Mouse (Mus musculus): ENCODE results near the gene Vps26c.
"Not testable (repeated sequence)": the region's sequence is repeated elsewhere in the genome, so short reads cannot be mapped to it uniquely, and the experiment has no call there.

Vps26c gene

GRCm38 (mm10) chr16:94545781-94546562, 19.3 kb upstream of the Vps26c start:
- DNase-seq (ENCODE audit: low spot score in 2 of 2) = no peak

GRCm38 (mm10) chr16:94544540-94545105, 18.0 kb upstream of the Vps26c start:
- no peak for DNase-seq (ENCODE audit: low spot score in 2 of 2)

GRCm38 (mm10) chr16:94542898-94543297, 16.3 kb upstream of the Vps26c start:
- DNase-seq (ENCODE audit: low spot score in 2 of 2) = no peak

DNA sequence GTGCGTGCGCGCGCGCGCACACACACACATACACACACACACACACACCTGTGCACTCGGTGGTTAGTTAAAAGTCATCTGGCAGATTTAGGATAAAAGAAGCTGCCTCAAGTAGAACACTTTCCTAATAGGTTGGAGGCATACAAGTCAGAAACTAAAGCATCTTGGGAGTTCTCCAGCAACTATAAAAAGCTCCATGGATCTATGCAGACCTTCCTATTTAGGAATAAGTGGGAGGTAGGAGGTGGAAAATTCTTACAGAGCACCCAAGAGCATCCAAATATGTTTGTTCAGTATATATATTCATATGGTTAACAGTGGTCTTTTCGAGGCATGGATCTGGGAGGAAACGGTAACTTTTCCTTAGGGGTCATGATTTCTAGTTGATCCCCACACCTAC, 13.5 kb upstream of the Vps26c start:
- DNase-seq (ENCODE audit: low spot score in 2 of 2) = no peak

DNA sequence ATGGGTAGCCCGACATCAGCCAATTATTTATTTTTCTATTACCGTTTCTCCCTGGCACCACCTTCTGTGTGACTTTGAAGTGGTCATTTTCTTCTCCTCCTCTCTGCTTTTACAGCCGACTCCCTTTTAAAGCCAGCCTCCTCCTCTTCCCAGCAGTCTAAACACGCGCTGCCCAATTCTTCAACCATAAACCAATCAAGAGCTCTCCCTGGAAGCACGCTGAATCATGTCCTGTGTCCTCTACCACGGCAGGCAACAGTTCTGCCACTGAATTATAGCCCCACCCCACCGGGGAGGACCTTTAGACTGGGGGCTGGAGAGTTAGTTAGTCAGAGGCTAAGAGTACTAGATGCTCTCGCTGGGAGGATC, 10.5 kb upstream of the Vps26c start:
- no peak for DNase-seq (ENCODE audit: low spot score in 2 of 2)

DNA sequence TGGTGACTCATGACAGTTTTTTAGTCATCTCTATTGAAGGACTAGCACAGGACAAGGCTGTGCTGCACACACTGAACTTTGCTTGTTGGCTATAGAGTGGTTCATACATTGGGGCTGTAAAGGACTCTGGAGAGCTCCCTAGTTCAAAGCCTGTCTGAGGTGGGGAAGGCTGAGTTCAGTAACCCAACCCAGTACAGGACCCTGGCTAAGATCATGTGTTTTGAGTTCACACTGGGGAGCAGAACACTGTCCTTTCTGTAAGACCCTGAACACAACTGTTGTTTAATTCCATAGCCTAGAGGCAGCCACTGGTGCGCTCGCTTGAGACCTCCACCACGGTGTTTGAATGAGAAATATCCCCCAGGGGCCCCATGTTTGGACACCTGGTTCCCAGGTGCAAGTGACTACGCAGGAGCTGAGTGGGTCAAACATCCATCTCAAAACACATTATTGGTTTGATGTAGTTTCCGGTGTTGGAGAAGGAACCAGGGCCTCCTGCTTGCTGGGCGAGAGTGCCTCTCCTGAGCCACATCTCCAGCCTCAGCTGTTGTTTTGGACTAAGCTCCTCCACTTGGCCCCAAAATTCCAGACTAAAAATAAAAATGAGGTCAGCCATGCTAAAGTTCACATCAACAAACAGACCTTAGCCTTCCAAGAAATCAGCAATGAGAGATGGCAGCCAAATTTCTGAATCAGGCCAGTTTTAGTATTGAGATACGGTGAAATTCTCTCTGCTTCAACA, 10.0 kb upstream of the Vps26c start:
- DNase-seq (ENCODE audit: low spot score in 2 of 2) = no peak

GRCm38 (mm10) chr16:94535716-94536115, 9.1 kb upstream of the Vps26c start:
- DNase-seq (ENCODE audit: low spot score in 2 of 2) = no peak

DNA sequence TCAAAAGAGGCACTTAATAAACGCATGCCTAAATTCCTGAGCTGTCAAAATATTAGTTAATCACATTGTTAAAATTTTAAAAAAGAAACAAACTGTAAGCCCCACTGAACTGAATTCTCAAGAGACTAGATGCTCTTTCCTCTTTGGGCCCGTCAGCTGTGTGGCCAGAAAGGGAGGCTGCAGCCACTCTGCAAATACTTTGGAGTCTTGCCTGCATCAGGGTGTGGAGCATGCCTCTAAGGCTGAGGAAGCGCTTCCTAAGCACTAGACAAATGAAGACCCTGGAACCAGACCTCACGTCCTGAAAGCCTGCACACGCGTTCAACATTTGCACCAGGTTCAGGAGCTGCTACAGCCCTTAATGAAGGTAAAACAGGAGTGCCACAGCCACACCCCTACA, 7.0 kb upstream of the Vps26c start:
- no peak for DNase-seq (ENCODE audit: low spot score in 2 of 2)

GRCm38 (mm10) chr16:94531268-94531667, 4.6 kb upstream of the Vps26c start:
- no peak for DNase-seq (ENCODE audit: low spot score in 2 of 2)

DNA sequence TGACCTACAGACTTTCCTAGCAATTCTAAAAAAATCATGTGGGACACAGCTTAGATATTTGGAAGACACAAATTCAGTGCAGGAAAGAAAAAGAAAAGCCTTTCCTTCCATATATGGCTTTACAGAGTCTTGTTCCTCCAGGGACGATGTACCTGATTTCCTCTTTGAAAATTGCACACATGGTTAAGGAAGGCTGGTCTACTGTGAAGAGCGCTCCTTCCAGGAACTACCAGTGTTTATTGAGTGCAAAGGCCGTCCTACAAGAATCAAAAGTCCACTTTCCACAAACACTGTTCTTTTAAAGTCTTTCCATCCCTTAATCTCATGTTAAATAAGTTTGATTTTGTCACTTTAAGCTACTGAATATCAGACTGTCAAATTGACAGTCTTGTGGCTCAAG, 916 bp upstream of the Vps26c start:
- DNase-seq (ENCODE audit: low spot score in 2 of 2) = no peak

DNA sequence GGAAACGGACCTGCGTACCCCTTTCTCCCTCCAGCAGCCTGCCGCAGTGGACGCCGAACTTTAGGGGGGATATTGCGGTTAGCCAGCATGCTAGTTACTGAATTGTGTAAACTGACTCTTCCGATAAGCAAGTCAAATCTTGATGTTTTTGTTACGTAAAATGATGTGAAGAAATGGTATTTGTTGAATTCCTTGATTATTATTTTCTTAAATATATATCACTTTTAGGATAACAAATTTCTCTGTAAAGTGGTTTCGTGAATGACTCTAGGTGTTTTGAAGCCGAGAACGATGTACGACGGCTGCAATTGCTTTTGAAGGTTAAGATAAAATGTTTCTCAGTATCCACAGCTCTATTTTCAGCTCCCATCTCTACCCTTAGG, 513 bp upstream of the Vps26c start:
- no peak for DNase-seq (ENCODE audit: low spot score in 2 of 2)

- DNase-seq (ENCODE audit: low spot score in 2 of 2) = no peak
These were observed 681 bp downstream of the Vps26c start for GRCm38 (mm10) chr16:94525955-94526343.

DNA sequence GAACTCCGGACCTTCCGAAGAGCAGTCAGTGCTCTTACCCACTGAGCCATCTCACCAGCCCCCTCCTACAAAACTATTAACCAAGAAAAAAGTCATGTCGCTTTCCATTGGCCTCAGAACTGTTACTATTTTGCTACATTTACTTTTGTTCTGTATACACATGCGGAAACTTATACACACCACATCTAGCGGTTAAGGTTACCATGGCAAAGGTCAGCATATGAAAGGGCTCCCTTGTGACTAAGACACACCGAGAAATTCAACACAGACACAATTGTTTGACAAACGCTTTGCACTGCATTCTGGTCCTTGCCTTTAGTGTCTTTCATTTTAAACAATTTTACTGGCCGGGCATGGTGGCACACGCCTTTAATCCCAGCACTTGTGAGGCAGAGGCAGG, 1.9 kb downstream of the Vps26c start:
- DNase-seq (ENCODE audit: low spot score in 2 of 2) = no peak

DNA sequence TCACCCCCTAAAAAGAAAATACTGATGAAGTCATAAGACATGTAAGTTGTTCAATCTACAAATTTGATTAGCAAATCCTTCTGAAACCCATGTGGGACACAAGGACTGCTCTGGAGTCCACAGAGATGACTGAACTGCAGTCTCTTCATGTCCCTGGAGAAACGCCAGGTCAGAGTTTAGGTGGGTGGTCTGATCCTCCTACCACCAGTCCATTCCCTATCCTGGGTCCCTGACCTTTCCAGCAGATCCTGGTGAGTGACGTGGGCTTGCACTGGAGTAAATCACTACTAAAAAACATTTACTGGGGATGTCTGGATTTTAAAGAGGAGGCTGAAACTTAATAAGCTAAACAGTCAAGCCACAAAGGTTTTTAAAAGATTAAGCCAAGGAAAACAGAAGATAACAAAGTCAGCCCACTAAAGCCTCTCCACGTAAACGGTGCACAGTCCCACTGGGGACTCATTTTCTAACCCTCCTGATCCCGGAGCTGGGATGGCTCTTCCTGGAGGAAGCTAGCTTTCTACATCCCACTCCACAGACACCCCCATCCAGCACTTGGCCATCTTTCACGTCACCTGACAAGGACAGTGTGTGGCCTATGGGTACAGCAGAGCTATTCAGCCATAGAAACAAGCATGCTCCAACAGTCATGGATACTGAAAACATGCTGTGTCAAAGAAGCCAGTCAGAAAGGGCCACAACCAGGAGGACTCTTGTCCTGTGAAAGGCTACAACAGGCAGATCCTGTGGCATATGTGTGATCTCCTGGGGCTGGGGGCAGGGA, 2.8 kb downstream of the Vps26c start:
- DNase-seq (ENCODE audit: low spot score in 2 of 2) = no peak

GRCm38 (mm10) chr16:94519028-94519427, 7.6 kb downstream of the Vps26c start:
- peak in 1 of 2 experiments; percentile 33 for DNase-seq (ENCODE audit: low spot score in 2 of 2)

GRCm38 (mm10) chr16:94517606-94518005, 9.0 kb downstream of the Vps26c start:
- no peak for DNase-seq (ENCODE audit: low spot score in 2 of 2)

DNA sequence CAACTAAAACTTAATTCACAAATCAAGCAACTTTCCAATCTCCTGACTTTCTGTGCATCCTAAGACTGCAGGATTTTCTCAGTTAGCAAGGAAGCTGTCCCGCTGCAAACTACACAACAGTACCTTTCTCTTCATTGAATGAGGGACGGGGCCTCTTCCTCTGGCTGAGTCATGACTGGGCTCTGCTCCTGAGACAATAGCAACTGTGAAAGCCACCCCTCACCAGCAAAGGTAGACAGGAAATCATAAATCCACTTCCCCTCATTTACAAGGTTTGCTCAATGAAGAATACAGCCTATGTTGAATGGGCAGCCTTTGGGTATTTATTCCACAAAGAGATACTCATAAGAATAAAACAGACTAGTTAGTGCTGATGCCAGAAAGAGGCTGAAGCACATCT, 16.6 kb downstream of the Vps26c start:
- no peak for DNase-seq (ENCODE audit: low spot score in 2 of 2)

DNA sequence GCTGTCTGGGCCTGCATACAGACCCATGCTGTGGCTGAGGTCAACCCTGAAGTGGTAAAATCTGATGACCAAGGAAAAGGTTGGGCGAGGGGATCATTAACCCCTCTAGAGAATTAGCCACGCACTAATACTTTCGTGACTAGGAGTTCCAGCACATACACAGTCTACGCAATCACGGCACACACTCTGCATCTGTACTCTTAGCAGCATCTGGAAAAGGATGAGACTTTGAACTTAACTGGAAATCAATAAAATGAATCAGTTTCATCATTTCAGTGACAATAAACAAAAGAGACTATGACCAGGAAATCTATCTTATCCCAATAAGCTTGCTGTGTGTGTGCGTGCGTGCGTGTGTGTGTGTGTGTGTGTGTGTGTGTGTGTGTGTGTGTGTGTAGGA, 17.9 kb downstream of the Vps26c start:
- DNase-seq (ENCODE audit: low spot score in 2 of 2) = no peak

- no peak for DNase-seq (ENCODE audit: low spot score in 2 of 2)
These were observed 19.6 kb downstream of the Vps26c start for GRCm38 (mm10) chr16:94507071-94507470.

DNA sequence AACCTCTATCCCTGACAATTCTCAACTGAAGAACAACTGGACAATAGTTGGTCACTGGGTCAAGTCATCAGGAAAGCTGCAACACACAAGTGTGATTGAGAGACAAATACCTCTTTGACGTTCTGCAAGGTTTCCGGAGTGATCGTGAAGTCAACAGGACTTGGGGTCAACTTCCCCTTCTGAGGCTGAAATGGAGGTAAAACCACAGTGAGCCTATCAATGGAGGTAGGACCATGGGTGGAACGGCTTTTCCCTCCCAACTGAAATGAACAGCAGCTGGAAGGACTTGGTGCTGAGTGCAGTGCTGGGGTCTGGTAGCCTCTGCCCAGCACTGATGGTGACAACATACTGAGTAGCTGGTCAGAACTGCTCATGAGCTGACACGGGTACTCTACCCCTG, 22.4 kb downstream of the Vps26c start:
- DNase-seq (ENCODE audit: low spot score in 2 of 2) = no peak

GRCm38 (mm10) chr16:94497911-94498310, 28.7 kb downstream of the Vps26c start:
- DNase-seq (ENCODE audit: low spot score in 2 of 2) = peak; percentile 82 to 85

DNA sequence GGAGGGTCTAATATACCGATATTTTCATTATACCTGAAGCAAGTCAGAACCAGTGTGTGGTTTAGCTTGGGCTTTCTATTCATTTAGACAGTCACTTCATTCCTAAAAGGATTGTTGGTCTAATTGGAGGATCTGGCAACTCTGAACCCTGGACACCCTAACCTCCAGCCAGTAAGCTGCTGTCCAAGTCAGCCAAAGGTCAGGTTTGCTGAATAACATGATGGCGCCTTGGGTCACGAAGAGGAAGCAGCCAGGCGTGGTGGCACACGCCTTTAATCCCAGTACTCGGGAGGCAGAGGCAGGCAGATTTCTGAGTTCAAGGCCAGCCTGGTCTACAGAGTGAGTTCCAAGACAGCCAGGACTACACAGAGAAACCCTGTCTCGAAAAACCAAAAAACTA, 29.5 kb downstream of the Vps26c start:
- not testable (repeated sequence) for DNase-seq (ENCODE audit: low spot score in 2 of 2)

Measured in right cerebral cortex, postnatal 10 days (tissue).